Mouse (Mus musculus) adipocyte (in vitro differentiated cells): ENCODE results near the gene Bche.
A peak's percentile ranks its signal among the peaks of the same experiment; 100 is the strongest.

Source experiments
- DNase-seq: peaks from one replicate; pipeline ENCODE4 v3.0.0-alpha.2; 2016; ENCODE audit warnings: low spot score

Bche gene

DNA sequence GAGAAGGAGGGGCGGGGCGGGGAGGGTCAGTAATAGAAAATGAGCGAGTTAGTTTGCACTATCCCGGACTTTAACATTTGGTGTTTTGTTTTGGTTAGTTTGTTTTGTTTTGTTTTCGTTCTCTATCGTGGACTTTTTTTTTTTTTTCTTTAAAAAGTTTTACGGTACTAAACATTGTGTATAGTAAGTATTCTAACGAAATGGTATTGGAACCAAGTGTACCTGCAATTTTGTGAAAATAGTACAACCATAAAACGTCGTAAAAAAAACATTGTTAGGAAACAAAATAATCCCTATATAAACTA is at the start of gene Bche:
TSS of gene Bche (minus strand) at position 6 of the 305 bp plus-strand sequence.
- no peak for DNase-seq

DNA sequence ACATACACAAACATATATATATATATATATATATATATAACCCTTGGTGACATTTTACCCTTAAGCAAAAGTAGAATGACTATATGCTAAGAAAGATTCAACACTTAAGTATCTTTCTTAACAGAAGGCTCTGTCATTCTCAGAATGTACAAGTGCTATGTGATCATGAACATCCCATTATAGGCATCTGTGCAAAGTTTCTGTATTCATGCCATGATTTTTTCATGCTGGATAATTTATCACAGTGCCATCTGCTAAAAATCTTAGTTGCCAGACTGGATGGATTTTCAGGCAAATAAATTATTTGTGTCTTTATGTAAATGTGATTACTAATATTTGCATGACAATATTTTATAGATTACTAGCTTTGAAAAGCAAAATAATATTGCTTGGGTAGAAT is 33.8 kb upstream of the Bche start:
- no peak for DNase-seq

DNA sequence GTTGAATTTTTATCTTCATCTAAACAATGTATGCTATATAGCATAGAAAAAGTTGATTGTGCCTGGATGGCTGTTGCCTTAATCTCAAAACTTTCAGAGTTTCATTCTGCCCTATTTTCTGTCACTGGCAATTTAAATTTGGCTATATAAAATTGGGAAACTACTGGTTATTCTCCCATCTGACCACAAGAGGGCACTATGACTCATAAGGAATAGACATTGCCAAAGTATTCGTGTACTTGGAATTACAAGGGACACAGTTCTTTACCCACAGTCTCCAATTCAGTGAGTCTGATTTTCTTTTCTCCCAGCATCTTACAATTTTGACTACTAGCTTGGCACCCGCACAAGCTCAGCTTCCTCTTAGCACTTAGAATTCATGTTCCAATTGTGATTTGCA is 23.5 kb upstream of the Bche start:
- DNase-seq, result peak; percentile 40

DNA sequence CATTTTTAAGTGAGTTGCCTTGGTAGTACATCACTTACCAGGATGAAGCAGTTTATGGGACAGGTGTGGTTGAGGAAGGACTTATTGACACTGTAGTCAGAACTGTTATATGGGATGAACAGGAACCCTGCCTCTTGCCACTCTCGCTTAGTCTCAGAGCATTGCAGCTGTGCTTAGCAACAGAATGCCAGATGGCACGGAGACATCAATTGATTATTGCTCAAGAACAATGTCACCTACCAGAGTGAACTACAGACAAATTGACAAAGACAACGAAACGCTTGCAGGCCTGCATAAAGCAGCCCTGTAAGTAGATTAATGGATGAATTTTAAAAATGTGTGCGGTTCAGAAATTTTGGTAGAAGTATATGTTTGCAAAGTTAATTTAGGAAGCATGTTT is 21.3 kb upstream of the Bche start:
- DNase-seq, result no peak

DNA sequence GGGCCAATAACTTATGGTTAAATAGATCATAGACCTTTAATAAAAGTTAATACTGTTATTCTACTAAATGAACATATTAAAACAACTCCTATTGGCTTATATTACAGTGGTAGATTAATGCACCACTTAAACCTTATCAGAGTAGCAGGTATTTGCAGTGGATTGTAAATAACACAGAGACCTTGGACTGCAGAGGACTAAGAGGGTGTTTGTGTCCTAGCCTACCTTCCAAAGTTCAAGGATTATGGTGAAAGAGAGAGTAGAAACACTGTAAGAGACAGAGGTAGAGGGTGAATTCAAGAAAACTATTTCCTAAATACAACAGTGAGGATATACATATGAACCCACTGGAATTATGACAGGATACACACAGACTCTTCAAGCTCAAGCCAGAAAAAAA is 17.5 kb upstream of the Bche start:
- no peak for DNase-seq

DNA sequence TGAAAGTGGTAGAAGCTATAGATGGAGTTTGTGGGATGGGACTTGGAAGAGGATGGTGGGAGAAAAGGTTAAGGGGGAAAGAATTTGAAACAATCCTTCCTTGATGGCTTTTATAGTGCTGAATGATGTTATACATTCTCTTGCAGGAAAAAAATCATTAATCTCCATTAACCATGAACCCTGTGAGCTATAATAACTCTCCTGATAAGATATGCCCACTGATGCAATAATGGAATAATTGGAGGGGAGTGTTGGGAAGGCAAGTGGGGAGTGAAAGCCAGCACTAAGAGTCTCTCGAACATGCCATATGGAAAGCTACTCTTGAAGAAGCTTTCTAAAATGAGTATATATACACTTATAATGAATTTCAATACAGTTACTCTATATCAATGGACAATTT is 16.7 kb upstream of the Bche start:
- DNase-seq, result no peak

DNA sequence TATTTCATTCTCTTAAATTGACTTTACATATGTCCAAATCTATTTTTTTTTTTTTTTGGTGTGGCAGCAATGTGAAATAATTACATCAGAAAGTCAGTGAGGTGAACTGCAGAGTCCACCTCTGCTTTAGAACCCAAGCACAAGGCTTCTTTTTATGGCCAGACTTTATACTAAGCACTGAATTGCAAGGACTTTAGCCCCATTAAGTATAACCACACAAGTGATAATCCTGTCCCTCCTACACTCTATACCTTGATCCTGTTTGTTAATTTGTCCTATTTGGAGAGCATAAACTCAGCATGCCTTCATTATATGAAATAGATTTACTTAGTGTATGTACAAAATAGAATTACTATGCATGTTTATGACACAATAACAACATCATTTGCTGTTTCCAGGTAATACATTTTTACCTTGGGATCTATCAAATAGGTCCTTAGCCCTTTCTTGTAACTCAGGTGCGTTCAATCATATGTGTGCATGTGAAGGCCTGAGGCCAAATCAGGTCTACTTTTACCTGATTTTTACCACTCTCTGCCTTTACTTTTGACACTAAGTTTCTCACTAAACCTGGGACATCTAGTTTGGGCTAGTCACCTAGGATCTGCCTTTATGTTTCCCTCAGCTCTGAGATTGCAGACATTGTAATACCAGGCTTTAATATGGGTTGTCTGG is 9.5 kb upstream of the Bche start:
- no peak for DNase-seq

DNA sequence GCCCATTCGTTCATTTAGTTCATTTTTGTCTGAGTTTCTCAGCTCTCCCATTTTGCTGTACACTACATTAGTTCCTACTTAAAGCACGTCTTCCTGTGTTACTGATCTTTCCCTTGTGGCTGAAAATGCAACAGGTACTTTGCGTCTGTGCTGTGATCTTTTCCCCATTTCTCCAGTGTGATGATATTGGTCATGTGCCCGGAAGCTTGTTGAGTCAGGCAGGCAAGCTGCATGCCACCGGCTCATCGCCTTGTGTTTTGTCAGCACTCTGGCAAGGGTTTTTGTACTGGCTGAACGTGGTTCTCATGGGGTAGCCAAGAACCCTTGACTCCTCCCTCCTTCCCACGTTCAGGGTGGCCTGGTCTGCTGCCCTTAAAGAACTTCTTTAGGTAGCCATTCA is 1.7 kb upstream of the Bche start:
- peak; percentile 7 for DNase-seq

DNA sequence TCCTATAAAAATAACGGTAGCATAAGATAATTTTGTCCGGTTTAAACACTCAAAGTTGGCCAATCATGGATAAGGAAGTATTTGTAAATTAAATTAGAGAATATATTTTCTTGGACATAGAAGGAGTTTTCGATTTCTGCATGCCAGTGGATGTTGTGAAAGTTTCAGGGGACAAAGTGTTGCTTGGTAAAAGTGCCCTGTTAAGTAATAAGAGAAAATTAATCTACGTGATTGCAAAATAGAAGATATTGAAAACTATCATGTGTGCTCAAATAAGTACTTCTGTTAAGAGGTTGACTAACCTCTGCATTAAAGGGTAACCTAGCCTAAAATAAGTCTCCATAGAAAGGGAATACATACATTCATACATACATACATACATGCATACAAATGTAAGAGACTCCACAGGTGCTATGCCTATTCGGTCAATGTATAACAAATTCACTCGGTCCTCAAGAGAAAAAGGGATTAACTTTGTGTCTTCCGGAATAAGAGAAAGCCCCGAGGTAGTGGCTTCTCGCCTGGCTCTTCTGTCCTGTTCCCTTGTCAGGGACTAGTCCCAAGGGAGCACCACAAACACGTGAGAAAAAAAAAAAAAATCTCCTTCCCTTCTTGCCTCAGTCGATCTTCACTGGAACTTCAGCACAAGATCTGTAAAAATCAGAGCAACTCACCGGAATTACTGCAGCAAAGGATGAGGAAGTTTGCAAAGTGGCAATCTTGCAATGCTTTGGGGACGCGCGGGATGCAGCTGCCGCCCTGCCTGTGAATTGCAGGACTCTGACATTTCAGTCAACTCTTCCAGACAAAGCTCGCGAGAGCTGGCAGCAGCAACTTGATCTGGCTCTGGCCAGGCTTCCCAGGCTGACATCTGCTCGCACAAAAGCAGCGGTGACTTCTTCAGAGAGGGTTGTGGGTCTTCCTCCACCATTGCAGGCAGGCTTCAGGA is 480 bp downstream of the Bche start:
- DNase-seq, result no peak

DNA sequence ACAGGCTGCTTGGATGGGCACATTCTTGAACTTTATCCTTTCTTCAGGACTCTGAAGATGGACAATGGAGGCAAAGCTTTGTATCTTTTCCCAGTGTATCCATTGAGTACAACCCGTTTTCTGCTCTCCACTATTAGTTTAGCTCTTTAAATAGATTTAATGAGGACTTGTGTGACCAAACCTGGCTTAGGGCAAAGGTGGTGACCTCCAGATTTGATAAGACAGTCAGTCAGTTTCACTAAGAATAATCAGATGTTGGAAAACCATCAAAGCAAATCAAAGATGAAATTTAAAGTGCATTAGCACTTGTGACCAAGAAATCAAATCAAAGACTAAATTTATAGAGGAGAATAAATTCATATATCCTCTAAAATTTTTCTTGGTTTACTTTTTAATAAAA is 1.7 kb downstream of the Bche start:
- no peak for DNase-seq

DNA sequence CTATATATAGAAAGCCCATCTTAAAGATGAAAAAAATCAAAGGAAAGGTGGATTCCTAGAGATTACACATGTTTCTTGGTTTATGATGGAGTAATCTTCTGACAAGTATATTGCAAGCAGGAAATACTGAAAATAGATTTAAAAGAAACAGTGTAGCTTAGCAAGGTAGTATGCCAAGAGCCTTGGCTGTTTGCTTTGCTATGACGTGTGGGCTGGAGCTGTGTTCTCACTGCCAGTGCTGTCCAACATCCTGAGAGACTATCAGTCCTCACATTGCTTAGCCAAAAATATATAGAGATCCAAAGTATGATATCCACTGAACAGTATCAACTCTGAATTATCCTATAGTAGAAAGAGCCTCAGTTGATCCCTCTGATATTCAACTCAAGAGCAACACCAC is 9.3 kb downstream of the Bche start:
- no peak for DNase-seq

DNA sequence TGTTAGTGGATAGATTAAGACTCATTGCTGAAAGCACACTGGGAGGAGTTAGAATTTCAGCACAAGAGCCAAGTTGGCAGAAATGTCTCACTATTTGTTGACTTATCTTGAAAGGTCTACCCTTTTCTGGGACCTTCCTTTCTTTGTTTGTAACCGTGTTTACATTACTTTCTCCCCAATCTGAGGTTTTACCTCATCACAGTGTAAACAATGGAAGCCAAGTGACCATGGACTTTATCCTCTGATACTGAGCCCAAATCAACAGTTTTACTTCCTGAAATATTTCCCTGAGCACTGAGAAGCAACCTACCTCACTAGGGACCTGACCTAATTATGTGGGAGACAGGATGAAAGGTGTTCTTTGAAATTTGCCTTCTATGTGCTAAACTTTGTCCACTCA is 34.9 kb downstream of the Bche start:
- no peak for DNase-seq

DNA sequence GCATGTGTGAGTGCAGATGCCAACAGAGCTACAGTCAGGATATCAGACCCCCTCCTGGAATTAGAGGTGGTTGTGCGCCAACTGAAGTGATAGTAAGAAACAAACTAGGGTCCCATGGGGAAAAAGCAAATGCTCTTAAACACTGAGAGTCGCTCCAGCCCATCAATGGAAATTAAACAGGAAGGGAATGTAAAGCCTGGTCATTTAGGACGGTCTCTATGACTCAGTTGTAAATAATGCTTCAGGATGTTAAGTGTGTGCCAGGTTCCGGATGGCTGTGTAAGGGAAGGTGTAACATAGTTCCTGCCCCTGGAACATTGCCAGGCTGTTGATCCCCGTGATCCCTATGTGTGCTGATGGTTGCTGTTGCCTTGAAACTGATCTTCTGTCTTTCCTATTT is 40.0 kb downstream of the Bche start:
- DNase-seq, result no peak

DNA sequence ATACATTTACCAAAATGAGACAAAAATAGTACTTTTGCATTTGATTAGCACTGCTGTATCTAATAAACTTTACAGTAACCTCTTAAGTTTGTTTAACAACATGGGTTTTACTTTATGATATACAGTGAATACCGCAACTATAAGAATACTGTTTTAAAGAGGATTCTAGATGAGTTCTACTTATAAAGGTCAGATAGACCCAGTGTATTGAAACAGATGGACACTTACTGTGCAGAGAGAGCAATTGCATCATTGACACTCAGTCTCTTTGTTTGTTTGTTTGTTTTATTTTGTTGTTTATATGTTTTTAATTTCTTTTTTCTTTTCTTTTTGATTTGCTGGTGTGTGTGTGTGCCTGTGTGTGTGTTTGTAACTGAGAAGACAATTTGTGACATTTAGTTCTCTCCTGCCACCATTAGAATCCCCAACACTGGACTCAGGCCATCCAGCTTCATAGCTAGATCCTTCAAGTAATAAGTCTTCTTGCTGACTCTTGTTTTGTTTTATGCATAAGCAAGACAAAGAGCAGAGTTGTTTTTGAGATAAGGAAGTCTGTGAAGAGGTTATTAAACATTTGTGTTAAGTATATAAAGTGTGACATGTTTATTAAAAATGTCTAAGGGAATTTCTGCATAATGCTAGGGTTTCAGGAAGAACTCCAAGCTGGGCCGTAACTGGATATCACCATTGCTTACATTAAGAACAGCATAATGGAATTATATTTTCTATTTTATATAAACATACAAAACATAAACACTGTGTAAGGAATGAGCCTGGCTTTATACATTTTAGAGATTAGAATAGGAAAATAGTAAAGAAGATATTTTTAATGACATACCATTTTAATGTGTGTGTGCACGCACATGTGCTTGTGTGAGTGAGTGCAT is 40.7 kb downstream of the Bche start:
- DNase-seq, result no peak

DNA sequence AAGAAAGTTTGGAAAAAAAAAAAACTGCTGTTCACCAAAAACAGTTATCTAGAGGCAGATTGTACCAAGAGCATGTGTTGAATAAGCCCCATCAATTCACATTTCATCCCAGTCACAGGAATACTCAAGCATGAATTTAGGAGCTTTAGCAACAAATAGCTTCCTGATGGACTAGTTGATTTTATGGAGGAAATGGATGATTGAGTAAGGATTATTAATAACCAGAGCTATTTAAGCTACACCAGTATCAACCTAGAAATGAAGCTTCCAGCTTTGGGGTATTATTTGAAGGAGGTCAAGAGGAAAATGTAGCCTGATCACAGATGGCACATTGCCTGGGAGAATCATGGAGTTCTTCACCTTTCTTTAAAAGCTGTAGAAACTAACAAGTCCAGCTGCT is 57.9 kb downstream of the Bche start:
- DNase-seq, result no peak

DNA sequence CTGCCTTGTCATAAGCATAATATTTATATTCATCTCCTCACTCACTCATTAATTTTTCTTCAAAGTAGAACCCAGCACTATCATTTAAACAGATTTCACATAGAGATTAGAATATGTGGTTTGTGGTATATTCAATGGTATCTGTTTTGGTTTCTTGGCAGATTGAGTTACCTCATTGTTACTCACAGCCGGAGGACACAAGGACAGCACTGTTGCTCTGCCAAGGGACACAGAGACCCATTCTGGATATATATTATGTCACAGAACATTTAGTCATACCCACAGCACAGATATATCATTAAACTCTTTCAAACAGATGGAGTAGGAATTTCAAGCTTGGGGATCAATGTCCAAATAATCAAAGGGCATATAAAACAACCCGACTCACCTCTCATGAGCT is 61.2 kb downstream of the Bche start:
- DNase-seq, result no peak

DNA sequence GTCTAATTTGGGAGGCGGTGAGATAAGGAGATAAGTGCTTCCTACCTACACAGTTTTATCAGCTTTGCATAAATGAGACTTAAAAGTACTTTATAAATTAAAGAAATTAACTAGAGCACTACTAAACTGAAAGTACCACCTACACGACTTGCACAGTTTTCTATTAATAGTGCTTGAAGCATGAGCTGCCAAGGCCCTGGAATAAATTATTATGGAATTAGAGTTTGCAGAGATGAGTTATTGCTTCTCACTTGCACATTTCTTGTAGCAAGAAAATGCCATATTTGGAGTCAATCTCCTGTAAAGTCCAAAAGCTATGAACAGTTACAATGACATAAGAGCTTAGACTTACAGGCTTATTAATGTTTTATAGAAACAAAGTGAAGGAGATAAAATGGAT is 96.8 kb downstream of the Bche start:
- no peak for DNase-seq

DNA sequence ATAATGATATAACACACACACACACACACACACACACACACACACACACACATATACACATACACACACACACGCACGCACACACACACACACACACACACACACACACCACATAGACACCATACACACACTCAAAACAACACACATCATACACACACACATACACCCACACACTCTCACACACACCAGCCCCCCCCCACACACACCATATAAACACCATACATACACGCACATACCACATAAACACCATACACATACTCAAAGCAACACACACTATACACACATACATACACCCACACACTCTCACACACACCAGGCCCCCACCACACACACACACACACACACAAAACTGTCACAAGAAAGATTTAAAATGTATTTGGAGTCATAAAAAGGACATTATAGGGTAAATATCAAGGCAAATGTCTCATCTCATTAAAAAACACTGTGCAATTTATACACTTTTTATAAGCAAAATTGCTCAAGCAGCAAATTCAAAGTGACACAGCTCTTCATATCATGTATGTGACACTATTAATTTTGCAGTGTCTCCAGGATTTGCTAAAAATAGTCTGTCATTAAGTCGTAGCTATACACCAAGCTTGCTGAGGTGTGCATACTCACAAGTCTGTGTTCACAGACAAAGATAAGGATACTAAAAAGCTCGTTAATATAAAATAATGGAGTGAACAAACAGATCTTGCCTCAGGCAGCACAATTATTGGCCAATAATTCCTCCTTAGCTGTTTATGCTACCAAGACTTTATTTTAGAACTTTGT is 116.3 kb downstream of the Bche start:
- no peak for DNase-seq
